ENCODE assay signal across 15 mouse cellular contexts in genomic region chr11:85758891-85759290, GRCm38 (mm10).
"Had no signal": no experiment of that assay in that cellular context is flagged by ENCODE, and none has a peak within 500 bp of the region (broad histone marks: within the 10 kb centered on the region; RNA-seq: fewer than 3 reads in every experiment).

No protein-coding gene starts in this region.

- H3K4me2 ChIP-seq: hindbrain, embryonic 15.5 days; limb, embryonic 12.5 days; midbrain, embryonic 11.5 days; midbrain, embryonic 15.5 days; neural tube, embryonic 12.5 days had no signal

- H3K9ac ChIP-seq: hindbrain, embryonic 15.5 days; limb, embryonic 12.5 days; midbrain, embryonic 15.5 days; neural tube, embryonic 12.5 days had no signal

- H3K27ac ChIP-seq: hindbrain, embryonic 15.5 days; left cerebral cortex, adult 2 months; midbrain, embryonic 15.5 days; neural tube, embryonic 12.5 days had no signal

- ATAC-seq: inflammation-experienced regulatory T-cells, adult 6 months; intestine, postnatal 0 days; midbrain, embryonic 15.5 days had no signal

- DNase-seq: kidney, adult 8-10 months; kidney, postnatal 10 days; kidney, postnatal 4 days; right cerebral cortex, postnatal 4 days; spleen, adult 18-20 months; thymus, adult 18-20 months; thymus, postnatal 14 days had no signal

- H3K4me3 ChIP-seq: hindbrain, embryonic 15.5 days; left cerebral cortex, adult 2 months; limb, embryonic 12.5 days; midbrain, embryonic 15.5 days; neural tube, embryonic 12.5 days had no signal

- H3K27me3 ChIP-seq: hindbrain, embryonic 15.5 days; midbrain, embryonic 15.5 days had no signal

- H3K36me3 ChIP-seq: hindbrain, embryonic 15.5 days; limb, embryonic 12.5 days; midbrain, embryonic 15.5 days; neural tube, embryonic 12.5 days had no signal

- H3K9me3 ChIP-seq: hindbrain, embryonic 15.5 days; limb, embryonic 12.5 days; midbrain, embryonic 15.5 days; neural tube, embryonic 12.5 days had no signal
